Mouse (Mus musculus) thymus, adult 2 months (tissue): ENCODE data around the gene Ankrd63.

Source experiments
- CTCF ChIP-seq: fragments of 200-500 bp; IDR thresholded peaks from 2 replicates; pipeline ENCODE4 v1.5.1; 2012; ENCODE audit warnings: mild to moderate bottlenecking, control low read depth, low read length, moderate library complexity, borderline replicate concordance; ENCODE audit not compliant: control insufficient read depth, poor library complexity, insufficient read depth; ENCODE audit errors: extremely low read depth
- POLR2A ChIP-seq: fragments of 200-500 bp; IDR thresholded peaks from 2 replicates; pipeline ENCODE4 v1.6.1; 2012; ENCODE audit warnings: mild to moderate bottlenecking, low read length, control low read depth, moderate library complexity; ENCODE audit not compliant: control insufficient read depth, poor library complexity, insufficient read depth; ENCODE audit errors: extremely low read depth

DNA sequence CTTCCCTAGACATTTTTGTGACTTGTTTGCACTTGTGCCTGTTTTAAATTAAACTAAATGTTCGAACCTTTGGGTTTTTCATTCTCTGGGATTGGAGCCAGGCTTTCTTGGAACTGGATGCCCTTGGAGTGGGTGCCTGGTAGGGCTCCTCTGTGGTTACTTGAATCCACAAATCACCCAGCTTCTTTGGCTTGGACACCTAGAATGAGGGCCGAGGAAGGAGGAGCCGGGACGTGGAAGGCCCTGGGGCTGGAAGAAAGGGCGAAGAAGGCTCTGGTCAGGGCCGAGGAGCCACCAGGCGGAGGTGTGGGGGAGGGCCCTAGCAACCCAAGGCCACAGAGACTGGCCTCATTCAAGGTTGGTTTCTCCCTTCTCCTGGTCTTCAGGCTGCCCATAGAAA lies 5.8 kb downstream of the Ankrd63 start:
- TF ChIP-seq POLR2A: no peak
- no peak for TF ChIP-seq CTCF
